Mouse (Mus musculus) liver, embryonic 15.5 days (tissue): ENCODE data around the gene Plekhg4. TPM values are rescaled to one million over a fixed set of nuclear protein-coding genes. Genes with fewer than 3 reads are reported as not detected.

Experiments used
- ATAC-seq: fragments of 200-750 bp; cut with Nextera tagmentation; 2 replicates; pipeline ENCODE4 v1.8.0; 2017; ENCODE audit warnings: moderate number of reproducible peaks, mild to moderate bottlenecking, moderate library complexity; ENCODE audit not compliant: insufficient read depth
- H3K27ac ChIP-seq: fragments of 300-500 bp; sonication (generic); replicated peaks from 2 replicates; pipeline ENCODE4 v1.5.1; 2015; ENCODE audit warnings: mild to moderate bottlenecking, inconsistent platforms
- H3K27me3 ChIP-seq: fragments of 300-500 bp; sonication (generic); 2 replicates; pipeline ENCODE4 v1.6.1; 2015; ENCODE audit warnings: mild to moderate bottlenecking, inconsistent platforms
- H3K36me3 ChIP-seq: fragments of 300-500 bp; sonication (generic); replicated peaks from 2 replicates; pipeline ENCODE4 v1.6.1; 2015; ENCODE audit warnings: moderate library complexity, mild to moderate bottlenecking, inconsistent platforms
- H3K4me1 ChIP-seq: fragments of 300-500 bp; sonication (generic); replicated peaks from 2 replicates; pipeline ENCODE4 v1.6.1; 2015; ENCODE audit warnings: inconsistent platforms
- H3K4me2 ChIP-seq: fragments of 300-500 bp; sonication (generic); 2 replicates; pipeline ENCODE4 v1.6.1; 2015; ENCODE audit warnings: moderate library complexity, mild to moderate bottlenecking, inconsistent platforms
- H3K4me3 ChIP-seq: fragments of 300-500 bp; sonication (generic); replicated peaks from 2 replicates; pipeline ENCODE4 v1.5.1; 2015; ENCODE audit warnings: mild to moderate bottlenecking, inconsistent platforms
- H3K9ac ChIP-seq: fragments of 300-500 bp; sonication (generic); 2 replicates; pipeline ENCODE4 v1.6.1; 2015; ENCODE audit warnings: moderate library complexity, mild to moderate bottlenecking, inconsistent platforms
- H3K9me3 ChIP-seq: fragments of 300-500 bp; sonication (generic); replicated peaks from 2 replicates; pipeline ENCODE4 v1.6.1; 2016; ENCODE audit warnings: inconsistent platforms
- WGBS: fragments of 180-500 bp; shearing (Covaris S2); methylation state at CpG from one replicate; pipeline ENCODE4 v1.1.7; 2015; ENCODE audit warnings: mixed read lengths; ENCODE audit not compliant: insufficient replicate concordance; 5-methylcytosine and 5-hydroxymethylcytosine counted together
- polyA plus RNA-seq: library from polyadenylated mRNA; unstranded; fragments of >200 nt; fragmentation: Nextera tagmentation; extraction: Ambion mirVana; gene quantifications from 2 replicates; pipeline ENCODE4 v1.2.1, GENCODE M21; 2015

Plekhg4 gene
- not detected in 2 replicates for polyA plus RNA-seq

- Histone ChIP-seq H3K4me3 (no peak within 1 kb of the TSS), H3K9ac (no peak within 1 kb of the TSS), H3K27ac (no peak within 1 kb of the TSS), H3K9me3 (no peaks in the 10 kb centered on the region), H3K36me3 (no peaks in the 10 kb centered on the region), H3K4me1 (peaks cover 4% of the 10 kb centered on the region; the same call in 1 of the 2 replicates), H3K27me3 (peaks cover 9% of the 10 kb centered on the region; the same call in 1 of the 2 replicates), H3K4me2 (no peak within 1 kb of the TSS)
- 41% methylated on average over 2 of the region's 2 CpGs for WGBS
- no peak for ATAC-seq
Measured at GRCm38 (mm10) chr8:105373032-105373431, at the start of gene Plekhg4. Plekhg4 (plus strand) TSS chr8:105373274.

DNA sequence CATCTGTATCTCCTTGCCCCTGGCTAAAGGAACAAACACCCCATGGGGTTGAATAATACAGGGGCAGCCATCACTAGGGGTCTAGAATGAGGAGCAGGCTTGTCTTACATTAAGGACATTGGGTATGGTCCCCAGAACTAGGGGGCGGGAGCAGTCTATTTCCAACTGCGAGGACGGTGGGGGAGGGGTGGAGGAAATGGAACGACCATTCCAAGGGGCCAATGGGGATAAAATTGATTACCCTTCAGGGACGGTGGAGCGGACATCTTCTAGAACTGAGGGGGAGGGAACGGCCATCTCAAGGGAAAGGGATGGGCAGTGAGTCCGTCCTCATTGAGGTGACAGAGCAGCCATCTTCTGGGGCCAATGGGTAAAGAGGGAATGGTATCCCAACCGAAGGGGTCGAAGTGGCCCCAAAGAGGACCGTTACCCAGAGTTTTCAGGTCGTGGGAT, 47.4 kb upstream of the Plekhg4 start:
- H3K27ac ChIP-seq, result peak overlapping the region; percentile 96
- no peaks in the 10 kb centered on the region for H3K9me3 ChIP-seq
- H3K9ac ChIP-seq, result peak overlapping the region; percentile 81
- under 1% methylated on average over 12 of the region's 12 CpGs for WGBS
- peaks cover 44% of the 10 kb centered on the region for H3K36me3 ChIP-seq
- ATAC-seq, result peak; percentile 6
- H3K27me3 ChIP-seq, result no peaks in the 10 kb centered on the region
- H3K4me2 ChIP-seq, result peak overlapping the region; percentile 84
- H3K4me3 ChIP-seq, result peak overlapping the region; percentile 73
- peaks cover 58% of the 10 kb centered on the region for H3K4me1 ChIP-seq

- Histone ChIP-seq H3K27me3 (no peaks in the 10 kb centered on the region), H3K4me2 (peak within 1 kb of the TSS; percentile 84), H3K9me3 (no peaks in the 10 kb centered on the region), H3K27ac (peak within 1 kb of the TSS; percentile 96), H3K4me1 (peaks cover 56% of the 10 kb centered on the region), H3K36me3 (peaks cover 48% of the 10 kb centered on the region), H3K9ac (peak within 1 kb of the TSS; percentile 81), H3K4me3 (peak within 1 kb of the TSS; percentile 73)
- WGBS, result under 1% methylated on average over 36 of the region's 36 CpGs
- ATAC-seq, result peak; percentile 72
Measured at GRCm38 (mm10) chr8:105326141-105326672, 46.9 kb upstream of the Plekhg4 start, which contains the start of the genes Lrrc29 and Tmem208. Lrrc29 (minus strand) TSS chr8:105326278. Tmem208 (plus strand) TSS chr8:105326354.

DNA sequence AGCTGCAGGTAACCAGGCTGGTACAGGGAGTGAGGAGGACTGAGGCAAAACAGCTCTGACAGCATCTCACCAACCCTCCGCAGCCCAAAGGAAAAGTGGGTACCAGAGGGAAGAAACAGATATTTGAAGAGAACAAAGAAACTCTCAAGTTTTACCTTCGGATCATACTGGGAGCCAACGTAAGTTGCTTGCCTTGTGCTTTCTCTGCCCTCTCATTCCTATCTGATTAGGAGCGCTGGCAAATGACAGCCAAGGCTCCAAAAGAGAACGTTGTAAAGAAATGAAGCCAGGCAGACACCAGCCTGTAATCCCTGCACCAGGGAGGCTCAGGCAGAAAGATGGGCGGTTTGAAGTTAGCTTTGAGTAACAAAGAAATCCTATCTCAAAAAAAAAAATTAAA, 46.1 kb upstream of the Plekhg4 start:
- ATAC-seq, result no peak
- H3K27ac ChIP-seq, result peak overlapping the region; percentile 96
- no peaks in the 10 kb centered on the region for H3K27me3 ChIP-seq
- peak overlapping the region; percentile 73 for H3K4me3 ChIP-seq
- H3K36me3 ChIP-seq, result peaks cover 53% of the 10 kb centered on the region
- H3K9ac ChIP-seq, result peak overlapping the region; percentile 81
- 18% methylated on average over 6 of the region's 6 CpGs for WGBS
- H3K4me1 ChIP-seq, result peaks cover 49% of the 10 kb centered on the region
- H3K9me3 ChIP-seq, result no peaks in the 10 kb centered on the region
- H3K4me2 ChIP-seq, result peak overlapping the region; percentile 80

DNA sequence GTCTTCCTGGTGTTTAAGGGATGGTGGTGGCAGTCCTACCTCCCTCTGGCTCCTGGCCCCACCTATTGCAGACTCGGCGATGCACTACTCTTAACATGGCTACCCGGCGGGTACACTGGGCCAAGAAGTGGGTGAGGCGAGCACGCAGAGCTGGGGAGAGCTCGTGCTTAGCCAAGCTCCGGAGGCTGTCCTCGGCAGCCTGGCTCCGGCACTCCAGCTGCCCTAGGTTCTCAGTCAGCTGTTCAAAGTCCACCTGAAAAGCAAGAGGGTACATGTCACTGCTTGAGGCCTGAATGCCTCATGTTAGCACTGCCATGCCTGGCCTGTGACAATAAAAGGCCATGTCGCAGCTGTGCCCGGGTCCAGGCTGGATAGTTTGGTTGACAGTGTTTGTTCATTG, 42.7 kb upstream of the Plekhg4 start:
- H3K9ac ChIP-seq, result no peak overlapping the region
- H3K9me3 ChIP-seq, result no peaks in the 10 kb centered on the region
- H3K4me1 ChIP-seq, result peaks cover 18% of the 10 kb centered on the region
- H3K36me3 ChIP-seq, result peaks cover 59% of the 10 kb centered on the region
- no peak overlapping the region for H3K27ac ChIP-seq
- no peak overlapping the region for H3K4me3 ChIP-seq
- no peak for ATAC-seq
- H3K4me2 ChIP-seq, result no peak overlapping the region
- no peaks in the 10 kb centered on the region for H3K27me3 ChIP-seq
- 86% methylated on average over 12 of the region's 12 CpGs for WGBS

- no peak overlapping the region for H3K9ac ChIP-seq
- WGBS, result 92% methylated on average over 22 of the region's 22 CpGs
- no peak overlapping the region for H3K4me2 ChIP-seq
- H3K4me3 ChIP-seq, result no peak overlapping the region
- H3K27ac ChIP-seq, result no peak overlapping the region
- peaks cover 68% of the 10 kb centered on the region for H3K36me3 ChIP-seq
- no peaks in the 10 kb centered on the region for H3K27me3 ChIP-seq
- no peaks in the 10 kb centered on the region for H3K9me3 ChIP-seq
- ATAC-seq, result no peak
- peaks cover 14% of the 10 kb centered on the region for H3K4me1 ChIP-seq
Measured at GRCm38 (mm10) chr8:105331469-105331868, 41.6 kb upstream of the Plekhg4 start.

DNA sequence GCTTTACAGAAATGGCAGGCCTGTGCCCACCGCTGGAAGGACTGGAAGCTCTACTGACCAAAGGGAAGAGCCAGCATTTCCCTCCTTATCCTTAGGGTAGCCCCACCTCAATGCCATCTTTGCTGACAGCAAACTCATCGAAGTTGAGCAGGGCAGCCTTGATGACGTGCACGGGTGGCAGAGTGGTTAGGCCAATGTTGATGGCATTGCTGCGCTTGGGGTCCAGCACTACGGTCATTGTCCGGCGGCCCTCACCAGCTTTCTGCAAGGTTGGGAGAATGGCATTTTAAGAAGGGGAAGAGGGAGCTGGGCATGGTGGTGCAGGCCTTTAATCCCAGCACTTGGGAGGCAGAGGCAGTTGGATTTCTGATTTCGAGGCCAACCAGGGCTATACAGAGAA, 41.1 kb upstream of the Plekhg4 start:
- Histone ChIP-seq H3K4me3 (no peak overlapping the region), H3K4me1 (peaks cover 11% of the 10 kb centered on the region), H3K27ac (no peak overlapping the region), H3K4me2 (no peak overlapping the region), H3K27me3 (no peaks in the 10 kb centered on the region), H3K9me3 (no peaks in the 10 kb centered on the region), H3K36me3 (peaks cover 72% of the 10 kb centered on the region), H3K9ac (no peak overlapping the region)
- 90% methylated on average over 9 of the region's 9 CpGs for WGBS
- ATAC-seq, result no peak

GRCm38 (mm10) chr8:105332523-105332922, 40.6 kb upstream of the Plekhg4 start:
- ATAC-seq, result no peak
- no peaks in the 10 kb centered on the region for H3K27me3 ChIP-seq
- H3K4me3 ChIP-seq, result no peak overlapping the region
- H3K4me2 ChIP-seq, result no peak overlapping the region
- H3K4me1 ChIP-seq, result peaks cover 5% of the 10 kb centered on the region
- no peak overlapping the region for H3K9ac ChIP-seq
- H3K27ac ChIP-seq, result no peak overlapping the region
- H3K36me3 ChIP-seq, result peaks cover 69% of the 10 kb centered on the region
- 67% methylated on average over 2 of the region's 2 CpGs for WGBS
- H3K9me3 ChIP-seq, result no peaks in the 10 kb centered on the region

- Histone ChIP-seq H3K27me3 (no peaks in the 10 kb centered on the region), H3K36me3 (peaks cover 31% of the 10 kb centered on the region), H3K9ac (no peak overlapping the region), H3K27ac (no peak overlapping the region), H3K4me2 (no peak overlapping the region), H3K4me3 (no peak overlapping the region), H3K4me1 (peaks cover 28% of the 10 kb centered on the region), H3K9me3 (no peaks in the 10 kb centered on the region)
- no peak for ATAC-seq
- 83% methylated on average over 32 of the region's 32 CpGs for WGBS
Measured at GRCm38 (mm10) chr8:105336373-105337130, 36.5 kb upstream of the Plekhg4 start.

- WGBS, result 8% methylated on average over 4 of the region's 4 CpGs
- Histone ChIP-seq H3K27ac (peak overlapping the region; percentile 5), H3K27me3 (no peaks in the 10 kb centered on the region), H3K9ac (no peak overlapping the region), H3K4me1 (peaks cover 39% of the 10 kb centered on the region), H3K9me3 (no peaks in the 10 kb centered on the region), H3K4me2 (peak overlapping the region; percentile 25; the same call in 1 of the 2 replicates), H3K4me3 (no peak overlapping the region), H3K36me3 (peaks cover 16% of the 10 kb centered on the region)
- ATAC-seq, result no peak
Measured at GRCm38 (mm10) chr8:105338992-105339391, 34.1 kb upstream of the Plekhg4 start.

- peaks cover 13% of the 10 kb centered on the region for H3K36me3 ChIP-seq
- H3K27me3 ChIP-seq, result peaks cover 5% of the 10 kb centered on the region; the same call in 1 of the 2 replicates
- H3K27ac ChIP-seq, result no peak overlapping the region
- no peak overlapping the region for H3K9ac ChIP-seq
- 36% methylated on average over 6 of the region's 6 CpGs for WGBS
- H3K9me3 ChIP-seq, result no peaks in the 10 kb centered on the region
- peaks cover 48% of the 10 kb centered on the region for H3K4me1 ChIP-seq
- H3K4me2 ChIP-seq, result no peak overlapping the region
- H3K4me3 ChIP-seq, result no peak overlapping the region
- ATAC-seq, result peak; percentile 46; the same call in 1 of the 2 replicates
Measured at GRCm38 (mm10) chr8:105339886-105340635, 33.0 kb upstream of the Plekhg4 start.
